Mouse (Mus musculus) liver, embryonic 14.5 days (tissue): Measurements from ENCODE around the gene Tmem237.

Source experiments
- CTCF ChIP-seq: IDR thresholded peaks from 2 replicates; pipeline ENCODE4 v1.5.1; 2016; ENCODE audit warnings: antibody characterized with exemption, low read depth, control low read depth
- EP300 ChIP-seq: IDR thresholded peaks from 2 replicates; pipeline ENCODE4 v1.6.1; 2016; ENCODE audit warnings: antibody characterized with exemption, low read depth

GRCm38 (mm10) chr1:59159136-59159535 is 38.9 kb upstream of the Tmem237 start:
- TF ChIP-seq CTCF (no peak), EP300 (no peak)
